Mouse (Mus musculus) limb, embryonic 14.5 days (tissue): ENCODE measurements around the gene Cyp2b10. TPM values are rescaled to one million over a fixed set of nuclear protein-coding genes. Genes with fewer than 3 reads are reported as not detected.

Source experiments
- ATAC-seq: fragments of 200-750 bp; cut with Nextera tagmentation; 2 replicates; pipeline ENCODE4 v1.8.0; 2017; ENCODE audit warnings: low read depth, moderate number of reproducible peaks, moderate TSS enrichment; ENCODE audit not compliant: low FRiP score
- DNase-seq: peaks from one replicate; pipeline ENCODE4 v3.0.0-alpha.2; 2015; ENCODE audit warnings: low spot score
- H3K27ac ChIP-seq: fragments of 300-500 bp; sonication (generic); replicated peaks from 2 replicates; pipeline ENCODE4 v1.5.1; 2014; ENCODE audit warnings: low read depth, mild to moderate bottlenecking, low read length, moderate library complexity, mixed read lengths
- H3K27me3 ChIP-seq: fragments of 300-500 bp; sonication (generic); 2 replicates; pipeline ENCODE4 v1.6.1; 2014; ENCODE audit warnings: low read length, mixed read lengths; ENCODE audit not compliant: control insufficient read depth, insufficient read depth
- H3K36me3 ChIP-seq: fragments of 300-500 bp; sonication (generic); 2 replicates; pipeline ENCODE4 v1.6.1; 2014; ENCODE audit warnings: mild to moderate bottlenecking, low read length, moderate library complexity, mixed read lengths; ENCODE audit not compliant: control insufficient read depth, insufficient read depth
- H3K4me1 ChIP-seq: fragments of 300-500 bp; sonication (generic); 2 replicates; pipeline ENCODE4 v1.6.1; 2014; ENCODE audit warnings: antibody characterized with exemption, low read length, mixed read lengths; ENCODE audit not compliant: control insufficient read depth, insufficient read depth
- H3K4me2 ChIP-seq: fragments of 300-500 bp; sonication (generic); replicated peaks from 2 replicates; pipeline ENCODE4 v1.6.1; 2014; ENCODE audit warnings: low read depth, mild to moderate bottlenecking, low read length, moderate library complexity; ENCODE audit not compliant: severe bottlenecking
- H3K4me3 ChIP-seq: fragments of 300-500 bp; sonication (generic); replicated peaks from 2 replicates; pipeline ENCODE4 v1.5.1; 2014; ENCODE audit warnings: low read length
- H3K9ac ChIP-seq: fragments of 300-500 bp; sonication (generic); 2 replicates; pipeline ENCODE4 v1.6.1; 2014; ENCODE audit warnings: mild to moderate bottlenecking, low read depth, low read length, moderate library complexity; ENCODE audit not compliant: severe bottlenecking
- H3K9me3 ChIP-seq: fragments of 300-500 bp; sonication (generic); 2 replicates; pipeline ENCODE4 v1.6.1; 2016; ENCODE audit warnings: low read length; ENCODE audit not compliant: control insufficient read depth
- POLR2A ChIP-seq: fragments of 200-500 bp; IDR thresholded peaks from 2 replicates; pipeline ENCODE4 v1.8.0; 2012; ENCODE audit warnings: inconsistent platforms, mild to moderate bottlenecking, moderate library complexity, borderline replicate concordance; ENCODE audit not compliant: insufficient read depth, insufficient read length; ENCODE audit errors: extremely low read depth
- WGBS: fragments of 180-500 bp; shearing (Covaris S2); extraction: QIAGEN DNeasy Blood & Tissue Kit; methylation state at CpG from one replicate; pipeline ENCODE4 v1.1.7; 2014; 5-methylcytosine and 5-hydroxymethylcytosine counted together
- polyA plus RNA-seq, 2 experiments: library from polyadenylated mRNA; depleted of rRNA in 1 of 2; stranded (reverse) in 1 of 2; unstranded in 1 of 2; fragments of >200 nt; fragmentation: Nextera tagmentation in 1 of 2; extraction: Ambion mirVana in 1 of 2; gene quantifications; 2 replicates each; pipeline versions ENCODE4 v1.2.1 to v1.2.3; 2012 to 2014

Cyp2b10 gene
- polyA plus RNA-seq, 2 experiments = not detected

- no peak overlapping the region for H3K9ac ChIP-seq
- no peak overlapping the region for H3K27ac ChIP-seq
- ATAC-seq (no peak), DNase-seq (no peak)
- TF ChIP-seq POLR2A = no peak
- no peaks in the 10 kb centered on the region for H3K4me1 ChIP-seq
- H3K36me3 ChIP-seq = no peaks in the 10 kb centered on the region
- H3K4me3 ChIP-seq = no peak overlapping the region
- H3K9me3 ChIP-seq = no peaks in the 10 kb centered on the region
- no peak overlapping the region for H3K4me2 ChIP-seq
- no peaks in the 10 kb centered on the region for H3K27me3 ChIP-seq
- 88% methylated on average over 1 of the region's 1 CpGs for WGBS
These were observed 13.1 kb upstream of the Cyp2b10 start for GRCm38 (mm10) chr7:25884272-25884671.

- no peak overlapping the region for H3K27ac ChIP-seq
- H3K27me3 ChIP-seq = no peaks in the 10 kb centered on the region
- no peaks in the 10 kb centered on the region for H3K36me3 ChIP-seq
- ATAC-seq (no peak), DNase-seq (no peak)
- no peak overlapping the region for H3K9ac ChIP-seq
- 79% methylated on average over 3 of the region's 3 CpGs for WGBS
- H3K9me3 ChIP-seq = no peaks in the 10 kb centered on the region
- H3K4me2 ChIP-seq = no peak overlapping the region
- H3K4me1 ChIP-seq = no peaks in the 10 kb centered on the region
- H3K4me3 ChIP-seq = no peak overlapping the region
- no peak for TF ChIP-seq POLR2A
These were observed 9.7 kb upstream of the Cyp2b10 start for GRCm38 (mm10) chr7:25887758-25888157.

DNA sequence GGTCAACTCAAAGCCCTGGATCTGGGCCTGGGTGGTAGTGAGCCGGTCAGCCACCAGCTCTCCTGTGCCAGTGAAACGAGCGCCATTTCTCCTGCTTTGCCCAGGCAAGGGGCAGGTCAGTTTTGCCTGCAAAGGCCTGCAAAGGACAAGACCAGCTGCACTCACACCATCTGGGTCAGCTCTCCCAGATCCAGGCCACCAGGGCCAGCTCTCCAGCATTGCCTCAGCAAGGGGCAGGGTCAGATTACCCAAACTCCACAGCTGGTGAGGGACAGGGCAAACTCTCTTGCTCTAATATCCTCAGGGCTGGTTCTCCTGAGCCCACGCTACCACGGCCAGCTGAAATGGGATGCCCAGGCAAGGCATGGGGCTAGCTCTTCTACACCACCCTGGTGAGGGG is 4.3 kb upstream of the Cyp2b10 start:
- H3K27me3 ChIP-seq = no peaks in the 10 kb centered on the region
- H3K4me1 ChIP-seq = no peaks in the 10 kb centered on the region
- 63% methylated on average over 5 of the region's 5 CpGs for WGBS
- no peak overlapping the region for H3K27ac ChIP-seq
- TF ChIP-seq POLR2A = no peak
- no peaks in the 10 kb centered on the region for H3K9me3 ChIP-seq
- no peak overlapping the region for H3K4me3 ChIP-seq
- DNase-seq = no peak
- ATAC-seq = no peak
- H3K4me2 ChIP-seq = no peak overlapping the region
- no peak overlapping the region for H3K9ac ChIP-seq
- no peaks in the 10 kb centered on the region for H3K36me3 ChIP-seq

- H3K27ac ChIP-seq = no peak overlapping the region
- no peak for DNase-seq
- H3K9ac ChIP-seq = no peak overlapping the region
- WGBS = 62% methylated on average over 1 of the region's 1 CpGs
- no peaks in the 10 kb centered on the region for H3K9me3 ChIP-seq
- no peaks in the 10 kb centered on the region for H3K36me3 ChIP-seq
- H3K27me3 ChIP-seq = no peaks in the 10 kb centered on the region
- H3K4me3 ChIP-seq = no peak overlapping the region
- TF ChIP-seq POLR2A = no peak
- H3K4me2 ChIP-seq = no peak overlapping the region
- H3K4me1 ChIP-seq = no peaks in the 10 kb centered on the region
- no peak for ATAC-seq
These were observed 2.3 kb upstream of the Cyp2b10 start for GRCm38 (mm10) chr7:25895162-25895561.

DNA sequence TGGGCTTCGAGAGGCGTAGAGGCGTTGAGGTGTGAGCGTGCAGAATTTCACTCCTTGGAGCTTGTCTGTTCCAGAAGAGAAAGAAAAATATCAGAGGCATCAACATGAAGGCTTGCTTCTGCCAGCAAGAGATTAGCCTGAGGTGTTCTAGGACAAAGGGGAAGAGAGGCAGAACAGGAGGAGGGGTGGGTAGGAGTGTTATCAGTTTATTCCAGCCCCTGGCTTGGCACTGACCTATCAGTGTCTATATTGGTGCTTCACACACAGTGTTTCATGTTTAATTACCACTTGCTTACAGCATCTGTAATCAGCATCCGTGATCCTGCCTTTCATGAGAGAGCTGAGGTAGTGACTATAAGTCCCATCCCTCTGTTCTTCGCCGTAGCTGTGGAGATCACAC is 644 bp downstream of the Cyp2b10 start:
- Histone ChIP-seq H3K4me1 (no peaks in the 10 kb centered on the region), H3K27ac (no peak overlapping the region), H3K36me3 (no peaks in the 10 kb centered on the region)

GRCm38 (mm10) chr7:25902061-25902690 is 4.8 kb downstream of the Cyp2b10 start:
- no peak for TF ChIP-seq POLR2A
- no peak for ATAC-seq
- DNase-seq = no peak

More for the DNA sequence above, 644 bp downstream of the Cyp2b10 start:
- Histone ChIP-seq H3K4me3 (no peak overlapping the region), H3K27me3 (no peaks in the 10 kb centered on the region), H3K4me2 (no peak overlapping the region), H3K9ac (no peak overlapping the region), H3K9me3 (no peaks in the 10 kb centered on the region)
- 86% methylated on average over 7 of the region's 7 CpGs for WGBS
- no peak for TF ChIP-seq POLR2A
- DNase-seq = no peak
- no peak for ATAC-seq

More at GRCm38 (mm10) chr7:25902061-25902690, 4.8 kb downstream of the Cyp2b10 start:
- Histone ChIP-seq H3K27ac (no peak overlapping the region), H3K4me3 (no peak overlapping the region), H3K9ac (no peak overlapping the region), H3K9me3 (no peaks in the 10 kb centered on the region), H3K4me2 (no peak overlapping the region), H3K4me1 (no peaks in the 10 kb centered on the region), H3K27me3 (no peaks in the 10 kb centered on the region), H3K36me3 (no peaks in the 10 kb centered on the region)
- 54% methylated on average over 8 of the region's 8 CpGs for WGBS
